Mouse (Mus musculus) heart, embryonic 16.5 days (tissue): ENCODE data around the gene Rgl2. TPM values are rescaled to one million over a fixed set of nuclear protein-coding genes. Genes with fewer than 3 reads are reported as not detected.
A peak's percentile ranks its signal among the peaks of the same experiment; 100 is the strongest.
"Not testable (repeated sequence)": the region's sequence is repeated elsewhere in the genome, so short reads cannot be mapped to it uniquely, and the experiment has no call there.

Experiments
- ATAC-seq: fragments of 200-750 bp; cut with Nextera tagmentation; replicated peaks from 2 replicates; pipeline ENCODE4 v1.8.0; 2017; ENCODE audit warnings: moderate number of reproducible peaks; ENCODE audit not compliant: insufficient read depth, low FRiP score; ENCODE audit errors: extremely low read depth
- H3K27ac ChIP-seq: fragments of 300-500 bp; sonication (generic); 2 replicates; pipeline ENCODE4 v1.5.1; 2014; ENCODE audit warnings: mild to moderate bottlenecking, low read length, control low read depth, moderate library complexity
- H3K27me3 ChIP-seq: fragments of 300-500 bp; sonication (generic); 2 replicates; pipeline ENCODE4 v1.6.1; 2014; ENCODE audit warnings: low read length, mixed read lengths; ENCODE audit not compliant: control insufficient read depth, insufficient read depth
- H3K36me3 ChIP-seq: fragments of 300-500 bp; sonication (generic); 2 replicates; pipeline ENCODE4 v1.6.1; 2014; ENCODE audit not compliant: control insufficient read depth, insufficient read depth
- H3K4me1 ChIP-seq: fragments of 300-500 bp; sonication (generic); 2 replicates; pipeline ENCODE4 v1.6.1; 2014; ENCODE audit warnings: low read length, mixed read lengths; ENCODE audit not compliant: control insufficient read depth, insufficient read depth
- H3K4me2 ChIP-seq: fragments of 300-500 bp; sonication (generic); 2 replicates; pipeline ENCODE4 v1.6.1; 2014; ENCODE audit warnings: low read depth, mild to moderate bottlenecking, control low read depth, low read length
- H3K4me3 ChIP-seq: fragments of 300-500 bp; sonication (generic); 2 replicates; pipeline ENCODE4 v1.5.1; 2014; ENCODE audit warnings: mild to moderate bottlenecking, control low read depth, low read length
- H3K9ac ChIP-seq: fragments of 300-500 bp; sonication (generic); 2 replicates; pipeline ENCODE4 v1.6.1; 2014; ENCODE audit warnings: low read length, control low read depth
- H3K9me3 ChIP-seq: fragments of 300-500 bp; sonication (generic); replicated peaks from 2 replicates; pipeline ENCODE4 v1.6.1; 2016; ENCODE audit warnings: low read length; ENCODE audit not compliant: control insufficient read depth
- WGBS: fragments of 180-500 bp; shearing (Covaris S2); extraction: QIAGEN DNeasy Blood & Tissue Kit; methylation state at CpG from one replicate; pipeline ENCODE4 v1.1.7; 2014; 5-methylcytosine and 5-hydroxymethylcytosine counted together
- polyA plus RNA-seq: library from polyadenylated mRNA; unstranded; fragments of >200 nt; fragmentation: Nextera tagmentation; extraction: Ambion mirVana; gene quantifications from 2 replicates; pipeline ENCODE4 v1.2.1, GENCODE M21; 2015

The Rgl2 gene
- polyA plus RNA-seq, 1 experiment from 2014 or later = 40.8 TPM

DNA sequence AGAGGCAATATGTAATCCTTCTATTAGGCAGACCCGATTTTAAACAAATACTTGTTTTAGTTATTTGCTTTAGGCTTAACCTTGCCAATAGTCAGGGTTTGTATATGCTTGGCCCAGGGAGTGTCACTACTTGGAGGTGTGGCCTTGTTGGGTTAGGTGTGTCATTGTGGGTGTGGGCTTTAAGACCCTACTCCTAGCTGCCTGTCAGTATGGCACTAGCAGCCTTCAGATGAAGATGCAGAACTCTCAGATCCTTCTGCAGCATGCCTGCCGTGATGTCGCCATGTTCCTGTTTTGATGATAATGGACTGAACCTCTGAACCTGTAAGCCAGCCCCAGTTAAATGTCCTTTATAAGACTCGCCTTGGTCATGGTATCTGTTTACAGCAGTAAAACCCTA lies 36.3 kb upstream of the Rgl2 start:
- 77% methylated on average over 4 of the region's 4 CpGs for WGBS
- not testable (repeated sequence) for H3K4me1 ChIP-seq, H3K27me3 ChIP-seq, H3K9ac ChIP-seq, H3K27ac ChIP-seq, ATAC-seq, H3K4me3 ChIP-seq, H3K36me3 ChIP-seq, H3K9me3 ChIP-seq, H3K4me2 ChIP-seq

DNA sequence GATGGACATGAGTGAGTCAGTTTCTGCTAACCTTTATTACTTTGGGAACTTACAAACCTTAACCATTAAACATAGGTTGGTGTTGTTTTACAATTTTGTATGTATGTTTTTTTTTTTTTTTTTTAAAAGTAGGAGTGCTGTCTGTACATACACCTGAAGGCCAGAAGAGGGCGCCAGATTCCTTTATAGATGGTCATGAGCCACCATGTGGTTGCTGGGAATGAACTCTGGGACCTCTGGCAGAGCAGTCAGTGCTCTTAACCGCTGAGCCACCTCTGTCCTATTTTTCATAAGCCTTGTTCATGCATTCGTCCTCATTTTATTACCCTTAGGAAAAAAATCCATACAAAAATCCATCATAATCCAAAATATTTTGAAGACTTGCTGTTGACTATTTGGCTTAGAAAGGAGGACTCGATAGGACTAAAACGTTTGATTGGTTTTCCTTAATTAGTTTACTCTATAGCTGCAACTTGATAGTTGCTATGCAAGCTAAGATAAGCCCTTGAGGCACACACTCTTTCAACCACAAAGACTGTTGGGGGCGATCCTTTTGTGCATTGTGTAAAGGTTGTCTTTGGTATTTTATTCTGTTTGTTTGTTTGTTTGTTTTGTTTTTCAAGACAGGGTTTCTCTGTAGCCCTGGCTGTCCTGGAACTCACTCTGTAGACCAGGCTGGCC lies 32.1 kb upstream of the Rgl2 start:
- H3K4me1 ChIP-seq = no peaks in the 10 kb centered on the region
- H3K36me3 ChIP-seq = no peaks in the 10 kb centered on the region
- no peak overlapping the region for H3K27ac ChIP-seq
- no peak overlapping the region for H3K4me2 ChIP-seq
- H3K27me3 ChIP-seq = no peaks in the 10 kb centered on the region
- H3K4me3 ChIP-seq = no peak overlapping the region
- H3K9me3 ChIP-seq = no peaks in the 10 kb centered on the region
- ATAC-seq = no peak
- no peak overlapping the region for H3K9ac ChIP-seq
- WGBS = 42% methylated on average over 6 of the region's 6 CpGs

GRCm38 (mm10) chr17:33898193-33898592 lies 31.1 kb upstream of the Rgl2 start:
- H3K36me3 ChIP-seq, H3K27ac ChIP-seq, H3K4me2 ChIP-seq, H3K4me1 ChIP-seq, H3K9me3 ChIP-seq, ATAC-seq, H3K4me3 ChIP-seq, H3K9ac ChIP-seq, H3K27me3 ChIP-seq: not testable (repeated sequence)
- 59% methylated on average over 4 of the region's 4 CpGs for WGBS

GRCm38 (mm10) chr17:33899642-33900041 lies 29.7 kb upstream of the Rgl2 start:
- Histone ChIP-seq H3K27me3 (no peaks in the 10 kb centered on the region), H3K36me3 (no peaks in the 10 kb centered on the region), H3K4me2 (no peak overlapping the region), H3K9ac (no peak overlapping the region), H3K27ac (no peak overlapping the region), H3K4me1 (no peaks in the 10 kb centered on the region), H3K4me3 (no peak overlapping the region), H3K9me3 (no peaks in the 10 kb centered on the region)
- 63% methylated on average over 4 of the region's 4 CpGs for WGBS
- ATAC-seq = no peak

GRCm38 (mm10) chr17:33900281-33900988 lies 28.9 kb upstream of the Rgl2 start:
- no peaks in the 10 kb centered on the region for H3K4me1 ChIP-seq
- no peaks in the 10 kb centered on the region for H3K9me3 ChIP-seq
- ATAC-seq = no peak
- H3K4me2 ChIP-seq = no peak overlapping the region
- 57% methylated on average over 7 of the region's 7 CpGs for WGBS
- no peak overlapping the region for H3K9ac ChIP-seq
- no peaks in the 10 kb centered on the region for H3K27me3 ChIP-seq
- H3K36me3 ChIP-seq = no peaks in the 10 kb centered on the region
- H3K27ac ChIP-seq = no peak overlapping the region
- no peak overlapping the region for H3K4me3 ChIP-seq

GRCm38 (mm10) chr17:33900989-33901314 lies 28.4 kb upstream of the Rgl2 start:
- Histone ChIP-seq H3K27ac (no peak overlapping the region; the same call in 1 of the 2 replicates), H3K4me2 (no peak overlapping the region), H3K4me3 (no peak overlapping the region), H3K9ac (no peak overlapping the region), H3K4me1 (no peaks in the 10 kb centered on the region), H3K27me3 (no peaks in the 10 kb centered on the region), H3K36me3 (no peaks in the 10 kb centered on the region), H3K9me3 (no peaks in the 10 kb centered on the region)
- ATAC-seq = no peak
- WGBS = 71% methylated on average over 4 of the region's 4 CpGs

GRCm38 (mm10) chr17:33901653-33902052 lies 27.7 kb upstream of the Rgl2 start:
- Histone ChIP-seq H3K9me3 (no peaks in the 10 kb centered on the region), H3K9ac (no peak overlapping the region), H3K4me2 (no peak overlapping the region), H3K4me1 (no peaks in the 10 kb centered on the region), H3K27me3 (no peaks in the 10 kb centered on the region), H3K4me3 (no peak overlapping the region), H3K27ac (no peak overlapping the region; the same call in 1 of the 2 replicates), H3K36me3 (no peaks in the 10 kb centered on the region)
- 72% methylated on average over 4 of the region's 4 CpGs for WGBS
- ATAC-seq = no peak

DNA sequence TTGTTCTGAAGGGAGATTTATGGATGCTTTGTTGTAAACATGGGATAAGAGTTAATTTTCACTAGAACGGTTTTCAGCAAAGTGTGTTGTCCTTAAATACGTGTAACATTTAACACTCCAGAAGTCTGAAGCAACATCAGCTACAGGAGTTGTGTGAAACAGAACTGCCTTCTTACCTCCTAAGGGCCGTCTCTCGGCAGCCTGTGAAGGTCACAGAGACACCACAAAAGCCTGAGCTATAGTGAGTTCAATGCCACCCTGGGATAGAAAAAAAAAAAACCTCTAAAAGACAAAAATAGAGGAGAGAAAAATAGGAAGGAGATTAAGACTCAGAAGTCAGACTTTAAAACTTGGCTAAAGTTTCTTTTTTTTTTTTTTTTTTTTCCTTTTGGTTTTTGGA lies 27.3 kb upstream of the Rgl2 start:
- WGBS = 56% methylated on average over 4 of the region's 4 CpGs
- Histone ChIP-seq H3K4me3 (no peak overlapping the region), H3K27me3 (no peaks in the 10 kb centered on the region), H3K4me2 (no peak overlapping the region), H3K9me3 (no peaks in the 10 kb centered on the region), H3K27ac (peak overlapping the region; percentile 62), H3K4me1 (no peaks in the 10 kb centered on the region), H3K36me3 (no peaks in the 10 kb centered on the region), H3K9ac (no peak overlapping the region)
- ATAC-seq = no peak

DNA sequence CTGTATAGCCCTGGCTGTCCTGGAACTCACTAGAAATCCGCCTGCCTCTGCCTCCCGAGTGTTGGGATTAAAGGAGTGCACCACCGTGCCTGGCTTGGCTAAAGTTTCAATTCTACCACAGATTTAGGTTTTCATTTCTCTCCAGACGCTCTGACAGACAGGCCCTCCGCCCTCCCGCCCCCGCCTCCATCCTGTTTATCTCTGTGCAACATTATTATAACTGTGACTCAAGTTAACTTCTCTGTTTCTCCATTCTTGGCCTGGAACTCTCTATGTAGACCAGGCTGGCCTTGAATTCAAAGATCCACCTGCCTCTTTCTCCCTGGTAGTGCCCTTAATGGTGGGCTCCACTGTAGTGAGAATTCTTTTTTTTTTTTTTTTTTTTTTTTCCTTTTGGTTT lies 26.9 kb upstream of the Rgl2 start:
- H3K9ac ChIP-seq = no peak overlapping the region
- no peaks in the 10 kb centered on the region for H3K9me3 ChIP-seq
- H3K4me2 ChIP-seq = no peak overlapping the region
- H3K4me1 ChIP-seq = no peaks in the 10 kb centered on the region
- no peaks in the 10 kb centered on the region for H3K36me3 ChIP-seq
- H3K27me3 ChIP-seq = no peaks in the 10 kb centered on the region
- no peak for ATAC-seq
- 81% methylated on average over 7 of the region's 7 CpGs for WGBS
- no peak overlapping the region for H3K4me3 ChIP-seq
- no peak overlapping the region for H3K27ac ChIP-seq
